Mouse (Mus musculus) hindbrain, embryonic 13.5 days (tissue): ENCODE measurements at regions not wholly inside any gene's neighbourhood (a gene's known extent, or its start where the extent isn't known, plus 50 kb on each side); places are given as distances from the start of the nearest gene placed in this dataset.
A peak's percentile ranks its signal among the peaks of the same experiment; 100 is the strongest.

ENCODE experiments used
- ATAC-seq: fragments of 200-750 bp; cut with Nextera tagmentation; 2 replicates; pipeline ENCODE4 v1.8.0; 2017; ENCODE audit warnings: moderate TSS enrichment; ENCODE audit not compliant: low FRiP score
- H3K27ac ChIP-seq: fragments of 300-500 bp; sonication (generic); 2 replicates; pipeline ENCODE4 v1.5.1; 2015; ENCODE audit warnings: inconsistent platforms, mild to moderate bottlenecking, moderate library complexity
- H3K27me3 ChIP-seq: fragments of 300-500 bp; sonication (generic); 2 replicates; pipeline ENCODE4 v1.6.1; 2015; ENCODE audit warnings: mild to moderate bottlenecking, inconsistent platforms
- H3K36me3 ChIP-seq: fragments of 300-500 bp; sonication (generic); 2 replicates; pipeline ENCODE4 v1.6.1; 2015; ENCODE audit warnings: mild to moderate bottlenecking, inconsistent platforms
- H3K4me1 ChIP-seq: fragments of 300-500 bp; sonication (generic); replicated peaks from 2 replicates; pipeline ENCODE4 v1.6.1; 2015; ENCODE audit warnings: inconsistent platforms
- H3K4me2 ChIP-seq: fragments of 300-500 bp; sonication (generic); 2 replicates; pipeline ENCODE4 v1.6.1; 2015; ENCODE audit warnings: inconsistent platforms, mild to moderate bottlenecking, moderate library complexity
- H3K4me3 ChIP-seq: fragments of 300-500 bp; sonication (generic); 2 replicates; pipeline ENCODE4 v1.5.1; 2015; ENCODE audit warnings: mild to moderate bottlenecking, inconsistent platforms
- H3K9ac ChIP-seq: fragments of 300-500 bp; sonication (generic); 2 replicates; pipeline ENCODE4 v1.6.1; 2015; ENCODE audit warnings: mild to moderate bottlenecking, inconsistent platforms
- H3K9me3 ChIP-seq: fragments of 300-500 bp; sonication (generic); 2 replicates; pipeline ENCODE4 v1.6.1; 2016; ENCODE audit warnings: inconsistent platforms
- WGBS: fragments of 180-500 bp; shearing (Covaris S2); methylation state at CpG from one replicate; pipeline ENCODE4 v1.1.7; 2015; 5-methylcytosine and 5-hydroxymethylcytosine counted together

GRCm38 (mm10) chr12:39921481-39921880, 116.3 kb downstream of the Arl4a start:
- Histone ChIP-seq H3K4me1 (peaks cover 8% of the 10 kb centered on the region), H3K36me3 (no peaks in the 10 kb centered on the region), H3K27me3 (no peaks in the 10 kb centered on the region), H3K9ac (no peak overlapping the region), H3K4me3 (no peak overlapping the region), H3K9me3 (no peaks in the 10 kb centered on the region), H3K27ac (no peak overlapping the region), H3K4me2 (no peak overlapping the region)
- 82% methylated on average over 3 of the region's 3 CpGs for WGBS
- ATAC-seq: no peak

- peak; percentile 93 for ATAC-seq
- Histone ChIP-seq H3K27me3 (no peaks in the 10 kb centered on the region), H3K27ac (no peak overlapping the region), H3K4me2 (no peak overlapping the region), H3K36me3 (no peaks in the 10 kb centered on the region), H3K9ac (no peak overlapping the region), H3K9me3 (no peaks in the 10 kb centered on the region), H3K4me1 (peaks cover 8% of the 10 kb centered on the region), H3K4me3 (no peak overlapping the region)
- 12% methylated on average over 8 of the region's 8 CpGs for WGBS
Observed at GRCm38 (mm10) chr12:39920466-39920913, 117.3 kb downstream of the Arl4a start.

- 0 out of 2 replicates have a peak, but pooled peaks have one; percentile 17 for ATAC-seq
- no peak overlapping the region; the same call in 1 of the 2 replicates for H3K27ac ChIP-seq
- no peaks in the 10 kb centered on the region for H3K27me3 ChIP-seq
- no peak overlapping the region for H3K9ac ChIP-seq
- no peak overlapping the region for H3K4me3 ChIP-seq
- WGBS: 72% methylated on average over 2 of the region's 2 CpGs
- H3K4me2 ChIP-seq: no peak overlapping the region
- peaks cover 8% of the 10 kb centered on the region for H3K4me1 ChIP-seq
- no peaks in the 10 kb centered on the region for H3K9me3 ChIP-seq
- H3K36me3 ChIP-seq: no peaks in the 10 kb centered on the region
Observed at GRCm38 (mm10) chr12:39919909-39920308, 117.9 kb downstream of the Arl4a start.

GRCm38 (mm10) chr12:39888493-39888892, 149.3 kb downstream of the Arl4a start:
- 0 out of 2 replicates have a peak, but pooled peaks cover 5% of the 10 kb centered on the region for H3K4me1 ChIP-seq
- H3K36me3 ChIP-seq: no peaks in the 10 kb centered on the region
- WGBS: 38% methylated on average over 5 of the region's 5 CpGs
- no peak overlapping the region for H3K9ac ChIP-seq
- H3K4me3 ChIP-seq: no peak overlapping the region
- no peaks in the 10 kb centered on the region for H3K9me3 ChIP-seq
- H3K27ac ChIP-seq: no peak overlapping the region
- no peak for ATAC-seq
- H3K27me3 ChIP-seq: no peaks in the 10 kb centered on the region
- no peak overlapping the region for H3K4me2 ChIP-seq

- 56% methylated on average over 3 of the region's 3 CpGs for WGBS
- Histone ChIP-seq H3K27ac (no peak overlapping the region), H3K36me3 (no peaks in the 10 kb centered on the region), H3K4me1 (0 out of 2 replicates have a peak, but pooled peaks cover 5% of the 10 kb centered on the region), H3K9ac (no peak overlapping the region), H3K4me2 (no peak overlapping the region), H3K4me3 (no peak overlapping the region), H3K27me3 (no peaks in the 10 kb centered on the region), H3K9me3 (no peaks in the 10 kb centered on the region)
- no peak for ATAC-seq
Observed at GRCm38 (mm10) chr12:39885366-39885765, 152.5 kb downstream of the Arl4a start.

- Histone ChIP-seq H3K4me1 (no peaks in the 10 kb centered on the region), H3K9me3 (no peaks in the 10 kb centered on the region), H3K36me3 (no peaks in the 10 kb centered on the region), H3K4me3 (no peak overlapping the region), H3K27ac (no peak overlapping the region), H3K9ac (no peak overlapping the region), H3K27me3 (no peaks in the 10 kb centered on the region), H3K4me2 (no peak overlapping the region)
- no peak for ATAC-seq
- WGBS: 92% methylated on average over 1 of the region's 1 CpGs
Observed at GRCm38 (mm10) chr12:39880309-39880708, 157.5 kb downstream of the Arl4a start.

- Histone ChIP-seq H3K9ac (no peak overlapping the region), H3K4me3 (no peak overlapping the region), H3K9me3 (no peaks in the 10 kb centered on the region), H3K4me1 (no peaks in the 10 kb centered on the region), H3K27me3 (no peaks in the 10 kb centered on the region), H3K27ac (no peak overlapping the region), H3K4me2 (no peak overlapping the region), H3K36me3 (no peaks in the 10 kb centered on the region)
- ATAC-seq: no peak
- 93% methylated on average over 6 of the region's 6 CpGs for WGBS
Observed at GRCm38 (mm10) chr12:39873917-39874316, 163.9 kb downstream of the Arl4a start.

- ATAC-seq: no peak
- no peaks in the 10 kb centered on the region for H3K36me3 ChIP-seq
- no peaks in the 10 kb centered on the region for H3K9me3 ChIP-seq
- no peak overlapping the region for H3K27ac ChIP-seq
- H3K27me3 ChIP-seq: no peaks in the 10 kb centered on the region
- no peaks in the 10 kb centered on the region for H3K4me1 ChIP-seq
- no peak overlapping the region for H3K4me2 ChIP-seq
- H3K9ac ChIP-seq: no peak overlapping the region
- WGBS: 84% methylated on average over 1 of the region's 1 CpGs
- no peak overlapping the region for H3K4me3 ChIP-seq
Observed at GRCm38 (mm10) chr12:39861797-39862196, 176.0 kb downstream of the Arl4a start.

GRCm38 (mm10) chr12:39851610-39852009, 186.2 kb downstream of the Arl4a start:
- no peak for ATAC-seq
- Histone ChIP-seq H3K4me1 (no peaks in the 10 kb centered on the region), H3K27me3 (no peaks in the 10 kb centered on the region), H3K36me3 (no peaks in the 10 kb centered on the region), H3K9ac (no peak overlapping the region), H3K9me3 (no peaks in the 10 kb centered on the region), H3K4me3 (no peak overlapping the region), H3K27ac (no peak overlapping the region), H3K4me2 (no peak overlapping the region)
- whole genome bisulfite sequencing: 87% methylated on average over 6 of the region's 6 CpGs

- Histone ChIP-seq H3K27ac (no peak overlapping the region), H3K9me3 (no peaks in the 10 kb centered on the region), H3K27me3 (no peaks in the 10 kb centered on the region), H3K4me2 (no peak overlapping the region), H3K9ac (no peak overlapping the region), H3K4me1 (no peaks in the 10 kb centered on the region), H3K36me3 (no peaks in the 10 kb centered on the region), H3K4me3 (no peak overlapping the region)
- WGBS: 71% methylated on average over 3 of the region's 3 CpGs
- ATAC-seq: peak; percentile 36; the same call in 1 of the 2 replicates
Observed at GRCm38 (mm10) chr12:39849346-39850058, 188.3 kb downstream of the Arl4a start.

- Histone ChIP-seq H3K4me3 (no peak overlapping the region), H3K4me1 (no peaks in the 10 kb centered on the region), H3K9ac (no peak overlapping the region), H3K9me3 (no peaks in the 10 kb centered on the region), H3K4me2 (no peak overlapping the region), H3K27ac (no peak overlapping the region), H3K36me3 (no peaks in the 10 kb centered on the region), H3K27me3 (no peaks in the 10 kb centered on the region)
- no peak for ATAC-seq
- WGBS: 96% methylated on average over 2 of the region's 2 CpGs
Observed at GRCm38 (mm10) chr12:39840615-39841014, 197.2 kb downstream of the Arl4a start.

- no peak overlapping the region for H3K9ac ChIP-seq
Observed at GRCm38 (mm10) chr12:39840179-39840578, 197.6 kb downstream of the Arl4a start.

GRCm38 (mm10) chr12:39831079-39831478, 206.7 kb downstream of the Arl4a start:
- Histone ChIP-seq H3K4me3 (no peak overlapping the region), H3K27me3 (no peaks in the 10 kb centered on the region), H3K27ac (no peak overlapping the region), H3K9ac (no peak overlapping the region), H3K9me3 (no peaks in the 10 kb centered on the region), H3K36me3 (no peaks in the 10 kb centered on the region), H3K4me2 (no peak overlapping the region), H3K4me1 (no peaks in the 10 kb centered on the region)
- ATAC-seq: no peak
- 75% methylated on average over 7 of the region's 7 CpGs for WGBS

More at GRCm38 (mm10) chr12:39840179-39840578, 197.6 kb downstream of the Arl4a start:
- no peak for ATAC-seq
- Histone ChIP-seq H3K4me2 (no peak overlapping the region), H3K27me3 (no peaks in the 10 kb centered on the region), H3K36me3 (no peaks in the 10 kb centered on the region), H3K9me3 (no peaks in the 10 kb centered on the region), H3K4me3 (no peak overlapping the region), H3K4me1 (no peaks in the 10 kb centered on the region), H3K27ac (no peak overlapping the region)
- 90% methylated on average over 1 of the region's 1 CpGs for WGBS
